Mouse (Mus musculus): ENCODE measurements around the gene Got2. TPM values are rescaled to one million over a fixed set of nuclear protein-coding genes. Genes with fewer than 3 reads are reported as not detected.

Got2 gene
- polyA plus RNA-seq, 1 experiment = 8.7 TPM

GRCm38 (mm10) chr8:95843968-95844367 lies 44.4 kb downstream of the Got2 start:
- Histone ChIP-seq H3K27me3 (ENCODE audit: control insufficient read depth, insufficient read depth, low read length) (no peaks in the 10 kb centered on the region), H3K36me3 (ENCODE audit: control insufficient read depth, insufficient read depth, low read length) (no peaks in the 10 kb centered on the region), H3K4me3 (ENCODE audit: control insufficient read depth, low read depth, low read length) (no peak overlapping the region), H3K4me1 (ENCODE audit: control insufficient read depth, insufficient read depth, low read length) (peaks cover 6% of the 10 kb centered on the region), H3K27ac (ENCODE audit: control insufficient read depth, insufficient read depth, low read depth, low read length) (no peak overlapping the region)
- no peak for TF ChIP-seq POLR2A (IDR thresholded peaks at IDR 0.05; ENCODE audit: control insufficient read depth, low read depth, low read length)
- TF ChIP-seq CTCF (IDR thresholded peaks at IDR 0.05; ENCODE audit: control insufficient read depth, insufficient read depth, insufficient replicate concordance, low read depth, low read length) = no peak

- Histone ChIP-seq H3K27me3 (ENCODE audit: control insufficient read depth, insufficient read depth, low read length) (no peaks in the 10 kb centered on the region), H3K4me3 (ENCODE audit: control insufficient read depth, low read depth, low read length) (no peak overlapping the region), H3K4me1 (ENCODE audit: control insufficient read depth, insufficient read depth, low read length) (peaks cover 4% of the 10 kb centered on the region), H3K27ac (ENCODE audit: control insufficient read depth, insufficient read depth, low read depth, low read length) (no peak overlapping the region), H3K36me3 (ENCODE audit: control insufficient read depth, insufficient read depth, low read length) (no peaks in the 10 kb centered on the region)
- no peak for TF ChIP-seq CTCF (IDR thresholded peaks at IDR 0.05; ENCODE audit: control insufficient read depth, insufficient read depth, insufficient replicate concordance, low read depth, low read length)
Measured at GRCm38 (mm10) chr8:95841436-95841835, 46.9 kb downstream of the Got2 start.

GRCm38 (mm10) chr8:95839289-95839688 lies 49.1 kb downstream of the Got2 start:
- Histone ChIP-seq H3K27me3 (ENCODE audit: control insufficient read depth, insufficient read depth, low read length) (no peaks in the 10 kb centered on the region), H3K27ac (ENCODE audit: control insufficient read depth, insufficient read depth, low read depth, low read length) (no peak overlapping the region), H3K36me3 (ENCODE audit: control insufficient read depth, insufficient read depth, low read length) (no peaks in the 10 kb centered on the region), H3K4me3 (ENCODE audit: control insufficient read depth, low read depth, low read length) (no peak overlapping the region), H3K4me1 (ENCODE audit: control insufficient read depth, insufficient read depth, low read length) (peaks cover 4% of the 10 kb centered on the region)
- no peak for TF ChIP-seq POLR2A (IDR thresholded peaks at IDR 0.05; ENCODE audit: control insufficient read depth, low read depth, low read length)
- TF ChIP-seq CTCF (IDR thresholded peaks at IDR 0.05; ENCODE audit: control insufficient read depth, insufficient read depth, insufficient replicate concordance, low read depth, low read length) = no peak

GRCm38 (mm10) chr8:95837266-95837665 lies 51.1 kb downstream of the Got2 start:
- Histone ChIP-seq H3K27me3 (ENCODE audit: control insufficient read depth, insufficient read depth, low read length) (no peaks in the 10 kb centered on the region), H3K4me1 (ENCODE audit: control insufficient read depth, insufficient read depth, low read length) (peaks cover 16% of the 10 kb centered on the region), H3K36me3 (ENCODE audit: control insufficient read depth, insufficient read depth, low read length) (no peaks in the 10 kb centered on the region), H3K4me3 (ENCODE audit: control insufficient read depth, low read depth, low read length) (no peak overlapping the region), H3K27ac (ENCODE audit: control insufficient read depth, insufficient read depth, low read depth, low read length) (no peak overlapping the region)
- TF ChIP-seq CTCF (IDR thresholded peaks at IDR 0.05; ENCODE audit: control insufficient read depth, insufficient read depth, insufficient replicate concordance, low read depth, low read length) (no peak), POLR2A (IDR thresholded peaks at IDR 0.05; ENCODE audit: control insufficient read depth, low read depth, low read length) (no peak)

DNA sequence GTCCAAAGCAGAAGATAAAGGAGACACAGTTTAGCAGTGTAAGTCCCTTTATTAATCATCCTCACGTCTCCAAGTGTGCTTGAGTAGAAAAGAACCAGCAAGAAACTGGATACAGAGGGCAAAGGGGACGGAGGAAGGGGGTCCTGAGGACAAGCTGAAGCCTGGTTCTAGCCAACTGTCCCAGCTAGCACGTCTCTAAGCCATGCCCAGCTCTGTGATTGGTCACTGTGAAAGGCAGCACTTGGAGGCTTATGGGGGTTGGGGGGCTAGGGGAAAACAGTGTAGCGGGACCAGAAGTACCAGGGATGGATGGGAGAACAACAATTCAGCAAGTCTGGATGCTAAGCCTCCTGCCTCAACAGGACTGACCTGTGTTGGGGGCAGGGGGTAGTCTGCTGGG lies 52.5 kb downstream of the Got2 start:
- peaks cover 14% of the 10 kb centered on the region for H3K4me1 ChIP-seq (ENCODE audit: control insufficient read depth, insufficient read depth, low read length)
- no peak overlapping the region for H3K4me3 ChIP-seq (ENCODE audit: control insufficient read depth, low read depth, low read length)
- H3K27ac ChIP-seq (ENCODE audit: control insufficient read depth, insufficient read depth, low read depth, low read length) = no peak overlapping the region
- TF ChIP-seq POLR2A (IDR thresholded peaks at IDR 0.05; ENCODE audit: control insufficient read depth, low read depth, low read length) = no peak
- no peak for TF ChIP-seq CTCF (IDR thresholded peaks at IDR 0.05; ENCODE audit: control insufficient read depth, insufficient read depth, insufficient replicate concordance, low read depth, low read length)
- H3K27me3 ChIP-seq (ENCODE audit: control insufficient read depth, insufficient read depth, low read length) = no peaks in the 10 kb centered on the region
- no peaks in the 10 kb centered on the region for H3K36me3 ChIP-seq (ENCODE audit: control insufficient read depth, insufficient read depth, low read length)

GRCm38 (mm10) chr8:95833435-95833984 lies 54.8 kb downstream of the Got2 start:
- H3K27ac ChIP-seq (ENCODE audit: control insufficient read depth, insufficient read depth, low read depth, low read length) = 0 out of 2 replicates have a peak overlapping the region, but pooled peaks have one; percentile 2
- H3K4me3 ChIP-seq (ENCODE audit: control insufficient read depth, low read depth, low read length) = peak overlapping the region; percentile 21
- TF ChIP-seq CTCF (IDR thresholded peaks at IDR 0.05; ENCODE audit: control insufficient read depth, insufficient read depth, insufficient replicate concordance, low read depth, low read length) = no peak
- no peak for TF ChIP-seq POLR2A (IDR thresholded peaks at IDR 0.05; ENCODE audit: control insufficient read depth, low read depth, low read length)
- no peaks in the 10 kb centered on the region for H3K27me3 ChIP-seq (ENCODE audit: control insufficient read depth, insufficient read depth, low read length)
- H3K4me1 ChIP-seq (ENCODE audit: control insufficient read depth, insufficient read depth, low read length) = peaks cover 14% of the 10 kb centered on the region
- H3K36me3 ChIP-seq (ENCODE audit: control insufficient read depth, insufficient read depth, low read length) = no peaks in the 10 kb centered on the region

DNA sequence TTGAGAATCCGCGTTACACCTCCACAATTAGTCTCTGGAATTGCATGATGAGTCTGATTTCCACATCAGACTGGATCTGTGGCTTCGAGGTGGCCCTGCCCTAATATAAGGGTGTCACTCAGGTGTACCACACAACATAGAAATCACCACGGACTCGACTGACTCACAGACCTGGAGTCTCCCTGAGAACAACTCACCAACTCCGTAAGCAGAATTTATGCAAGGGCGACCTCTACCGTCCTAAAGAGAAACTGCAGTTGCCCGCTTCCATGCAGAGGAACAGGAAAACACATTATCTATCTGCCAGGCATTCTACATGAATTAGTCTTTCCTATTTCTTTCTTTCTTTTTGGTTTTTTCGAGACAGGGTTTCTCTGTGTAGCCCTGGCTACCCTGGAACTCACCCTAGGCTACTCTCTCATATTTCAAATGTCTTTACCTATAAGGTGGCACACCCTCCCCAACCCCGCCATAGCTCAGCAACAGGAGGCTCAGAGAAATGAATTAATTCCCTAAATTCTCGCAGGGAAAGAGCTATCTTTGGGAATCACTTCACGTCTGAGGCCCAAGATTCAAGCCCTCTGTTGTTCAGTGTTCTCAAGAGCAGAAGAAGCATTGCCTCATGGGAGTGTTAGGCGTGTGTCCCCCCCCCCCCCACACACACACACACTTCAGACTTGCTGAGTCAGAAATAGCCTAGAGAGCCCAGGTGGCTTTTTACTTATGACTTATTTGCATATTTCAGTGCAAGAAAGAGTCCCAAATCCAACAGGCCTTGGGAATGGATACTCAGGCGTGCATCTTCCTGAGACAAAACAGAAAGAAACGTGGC lies 55.5 kb downstream of the Got2 start:
- TF ChIP-seq CTCF (IDR thresholded peaks at IDR 0.05; ENCODE audit: control insufficient read depth, insufficient read depth, insufficient replicate concordance, low read depth, low read length) (peak; percentile 65; the same call in 1 of the 2 replicates), POLR2A (IDR thresholded peaks at IDR 0.05; ENCODE audit: control insufficient read depth, low read depth, low read length) (no peak)
- no peaks in the 10 kb centered on the region for H3K27me3 ChIP-seq (ENCODE audit: control insufficient read depth, insufficient read depth, low read length)
- peak overlapping the region; percentile 20 for H3K4me3 ChIP-seq (ENCODE audit: control insufficient read depth, low read depth, low read length)
- H3K27ac ChIP-seq (ENCODE audit: control insufficient read depth, insufficient read depth, low read depth, low read length) = peak overlapping the region; percentile 2; the same call in 1 of the 2 replicates
- peaks cover 14% of the 10 kb centered on the region for H3K4me1 ChIP-seq (ENCODE audit: control insufficient read depth, insufficient read depth, low read length)
- no peaks in the 10 kb centered on the region for H3K36me3 ChIP-seq (ENCODE audit: control insufficient read depth, insufficient read depth, low read length)
